Mouse (Mus musculus) liver, adult 2 months (tissue): ENCODE results near the gene Lsm3. TPM values are rescaled to one million over a fixed set of nuclear protein-coding genes. Genes with fewer than 3 reads are reported as not detected.

Experiments
- DNase-seq: peaks from one replicate; pipeline ENCODE4 v3.0.0-alpha.2; 2011; ENCODE audit warnings: low read depth, low spot score; ENCODE audit errors: extremely low read depth
- H3K27ac ChIP-seq: fragments of 200-500 bp; replicated peaks from 2 replicates; pipeline ENCODE4 v1.5.1; 2012; ENCODE audit warnings: low read depth, mild to moderate bottlenecking, control low read depth, inconsistent platforms, low read length; ENCODE audit not compliant: insufficient read depth
- H3K27me3 ChIP-seq: fragments of 200-500 bp; 2 replicates; pipeline ENCODE4 v1.6.1; 2012; ENCODE audit warnings: mild to moderate bottlenecking, moderate library complexity, low read length, inconsistent platforms; ENCODE audit not compliant: control insufficient read depth, insufficient read depth
- H3K36me3 ChIP-seq: fragments of 200-500 bp; 2 replicates; pipeline ENCODE4 v1.6.1; 2012; ENCODE audit warnings: low read length, inconsistent platforms; ENCODE audit not compliant: control insufficient read depth, insufficient read depth
- H3K4me1 ChIP-seq: fragments of 200-500 bp; 2 replicates; pipeline ENCODE4 v1.6.1; 2011; ENCODE audit warnings: low read length; ENCODE audit not compliant: control insufficient read depth, insufficient read depth
- H3K4me3 ChIP-seq: fragments of 200-500 bp; 2 replicates; pipeline ENCODE4 v1.5.1; 2011; ENCODE audit warnings: low read depth, mild to moderate bottlenecking, control low read depth, low read length, moderate library complexity; ENCODE audit not compliant: insufficient read depth
- H3K79me2 ChIP-seq: fragments of 200-500 bp; 2 replicates; pipeline ENCODE4 v1.6.1; 2012; ENCODE audit warnings: inconsistent platforms, mild to moderate bottlenecking, low read length, moderate library complexity; ENCODE audit not compliant: control insufficient read depth, insufficient read depth
- H3K9ac ChIP-seq: fragments of 200-500 bp; 2 replicates; pipeline ENCODE4 v1.6.1; 2012; ENCODE audit warnings: low read depth, mild to moderate bottlenecking, control low read depth, inconsistent platforms, low read length
- CTCF ChIP-seq: fragments of 200-500 bp; IDR thresholded peaks from 2 replicates; pipeline ENCODE4 v1.5.1; 2011; ENCODE audit warnings: low read depth, low read length, control low read depth
- POLR2A ChIP-seq: fragments of 200-500 bp; IDR thresholded peaks from 2 replicates; pipeline ENCODE4 v1.6.1; 2011; ENCODE audit warnings: low read length, control low read depth; ENCODE audit not compliant: insufficient read depth; ENCODE audit errors: extremely low read depth
- WGBS: fragments of 180-500 bp; shearing (Covaris S2); methylation state at CpG from one replicate; pipeline ENCODE4 v1.1.7; 2018; 5-methylcytosine and 5-hydroxymethylcytosine counted together
- polyA plus RNA-seq: library from polyadenylated mRNA; depleted of rRNA; stranded (reverse); fragments of >200 nt; gene quantifications from 2 replicates; pipeline ENCODE4 v1.2.3, GENCODE M21; 2012
- total RNA-seq: library from RNA; depleted of rRNA; stranded (reverse); fragments of >200 nt; gene quantifications from 2 replicates; pipeline ENCODE4 v1.2.3, GENCODE M21; 2014

Gene Lsm3
- total and polyA plus RNA-seq, 2 experiments = 3.5 to 19.6 TPM

- 43% methylated on average over 1 of the region's 1 CpGs for WGBS
- H3K4me1 ChIP-seq = no peaks in the 10 kb centered on the region
- TF ChIP-seq CTCF (no peak), POLR2A (no peak)
- no peaks in the 10 kb centered on the region for H3K36me3 ChIP-seq
- no peak overlapping the region for H3K4me3 ChIP-seq
- no peaks in the 10 kb centered on the region for H3K27me3 ChIP-seq
- no peak for DNase-seq
- no peak overlapping the region for H3K9ac ChIP-seq
- no peak overlapping the region for H3K27ac ChIP-seq
- H3K79me2 ChIP-seq = no peaks in the 10 kb centered on the region
These were observed 31.6 kb downstream of the Lsm3 start for GRCm38 (mm10) chr6:91547313-91547712.

DNA sequence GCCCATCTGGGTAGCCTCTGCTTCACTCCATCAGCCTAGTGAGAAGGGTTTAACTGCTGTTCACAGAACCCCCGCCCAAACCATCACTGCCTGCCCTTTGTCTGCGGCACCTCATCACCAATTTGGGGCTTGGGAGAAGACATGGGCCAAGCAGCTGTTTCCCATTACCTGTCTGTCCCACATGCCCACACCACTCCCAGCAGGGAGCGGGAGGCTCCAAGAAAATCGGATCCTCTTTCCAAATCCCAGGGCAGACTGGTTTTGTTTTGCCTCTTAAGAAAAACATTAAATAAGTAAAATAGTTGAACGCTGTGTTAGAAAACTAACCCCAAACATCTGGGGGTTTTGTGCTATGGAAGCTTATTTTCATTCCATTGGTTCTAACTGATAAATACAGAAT lies 33.9 kb downstream of the Lsm3 start:
- Histone ChIP-seq H3K4me3 (no peak overlapping the region), H3K27me3 (no peaks in the 10 kb centered on the region), H3K79me2 (no peaks in the 10 kb centered on the region), H3K36me3 (no peaks in the 10 kb centered on the region), H3K4me1 (no peaks in the 10 kb centered on the region), H3K9ac (no peak overlapping the region), H3K27ac (no peak overlapping the region)
- 86% methylated on average over 5 of the region's 5 CpGs for WGBS
- TF ChIP-seq POLR2A (no peak), CTCF (no peak)
- no peak for DNase-seq

DNA sequence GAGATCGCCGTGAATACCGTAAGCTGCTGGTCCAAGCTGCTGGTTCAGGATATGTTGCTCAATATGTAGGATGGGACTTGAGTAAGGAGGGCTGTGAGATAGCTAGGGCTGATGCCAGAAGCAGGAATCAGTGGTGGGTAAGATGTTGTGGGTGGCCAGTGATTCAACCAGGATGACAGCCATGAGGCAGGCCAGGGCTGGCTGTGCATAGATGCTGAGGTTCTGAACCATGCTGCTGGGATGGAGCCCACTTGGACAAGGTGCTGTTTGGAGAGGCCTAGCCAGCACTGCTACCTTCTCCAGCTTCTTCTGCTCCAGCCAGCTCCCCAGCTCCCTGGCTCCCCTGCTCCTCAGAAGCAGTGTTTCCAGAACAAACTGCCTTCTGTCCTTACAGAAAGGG lies 35.9 kb downstream of the Lsm3 start:
- H3K4me1 ChIP-seq = no peaks in the 10 kb centered on the region
- H3K79me2 ChIP-seq = no peaks in the 10 kb centered on the region
- DNase-seq = no peak
- no peak for TF ChIP-seq CTCF
- TF ChIP-seq POLR2A = no peak
- WGBS = 99% methylated on average over 3 of the region's 3 CpGs
- no peak overlapping the region for H3K9ac ChIP-seq
- H3K4me3 ChIP-seq = no peak overlapping the region
- no peak overlapping the region for H3K27ac ChIP-seq
- no peaks in the 10 kb centered on the region for H3K36me3 ChIP-seq
- H3K27me3 ChIP-seq = no peaks in the 10 kb centered on the region

DNA sequence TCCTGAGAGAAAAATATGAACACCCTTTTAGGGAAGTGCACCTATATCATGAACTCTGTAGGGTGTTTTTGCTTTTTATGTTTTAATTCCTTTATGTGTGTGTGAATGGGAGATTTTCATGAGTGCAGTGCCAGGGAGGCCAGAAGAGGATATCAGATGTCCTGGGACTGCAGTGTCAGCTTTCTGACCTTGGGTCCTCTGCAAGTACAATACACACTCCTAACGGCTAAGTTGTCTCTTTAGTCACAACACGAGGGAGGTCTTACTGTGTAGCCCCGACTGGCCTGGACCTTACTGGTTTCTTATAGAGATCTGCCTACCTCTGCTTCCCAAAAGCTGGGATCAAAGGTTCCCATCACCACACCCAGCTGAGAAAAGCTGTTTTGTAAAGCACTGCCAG lies 37.0 kb downstream of the Lsm3 start:
- no peaks in the 10 kb centered on the region for H3K79me2 ChIP-seq
- WGBS = 60% methylated on average over 3 of the region's 3 CpGs
- DNase-seq = no peak

GRCm38 (mm10) chr6:91558565-91558964 lies 42.8 kb downstream of the Lsm3 start:
- Histone ChIP-seq H3K9ac (no peak overlapping the region), H3K27ac (no peak overlapping the region), H3K27me3 (no peaks in the 10 kb centered on the region), H3K4me1 (no peaks in the 10 kb centered on the region; the same call in 1 of the 2 replicates), H3K4me3 (no peak overlapping the region), H3K79me2 (no peaks in the 10 kb centered on the region), H3K36me3 (no peaks in the 10 kb centered on the region)
- 19% methylated on average over 1 of the region's 1 CpGs for WGBS
- no peak for TF ChIP-seq POLR2A
- TF ChIP-seq CTCF = no peak
- no peak for DNase-seq

More for the DNA sequence above, 37.0 kb downstream of the Lsm3 start:
- Histone ChIP-seq H3K4me1 (no peaks in the 10 kb centered on the region), H3K27ac (no peak overlapping the region), H3K4me3 (no peak overlapping the region), H3K9ac (no peak overlapping the region), H3K36me3 (no peaks in the 10 kb centered on the region), H3K27me3 (no peaks in the 10 kb centered on the region)
- TF ChIP-seq CTCF (no peak), POLR2A (no peak)

- no peak for TF ChIP-seq POLR2A
- no peak for TF ChIP-seq CTCF
- WGBS = 91% methylated on average over 4 of the region's 4 CpGs
These were observed 43.6 kb downstream of the Lsm3 start for GRCm38 (mm10) chr6:91559371-91559770.

More at GRCm38 (mm10) chr6:91559371-91559770, 43.6 kb downstream of the Lsm3 start:
- Histone ChIP-seq H3K79me2 (no peaks in the 10 kb centered on the region), H3K4me3 (no peak overlapping the region), H3K27ac (no peak overlapping the region), H3K4me1 (no peaks in the 10 kb centered on the region; the same call in 1 of the 2 replicates), H3K36me3 (no peaks in the 10 kb centered on the region), H3K9ac (no peak overlapping the region), H3K27me3 (no peaks in the 10 kb centered on the region)
- DNase-seq = no peak
